Mouse (Mus musculus) bone marrow, adult 2 months (tissue): ENCODE measurements around the gene Gm614. TPM values are rescaled to one million over a fixed set of nuclear protein-coding genes. Genes with fewer than 3 reads are reported as not detected.

Experiments used
- H3K27ac ChIP-seq: fragments of 200-500 bp; 2 replicates; pipeline ENCODE4 v1.5.1; 2012; ENCODE audit warnings: low read depth, mild to moderate bottlenecking, control low read depth, inconsistent platforms, low read length; ENCODE audit not compliant: control insufficient read depth, poor library complexity, insufficient read depth
- H3K4me1 ChIP-seq: fragments of 200-500 bp; 2 replicates; pipeline ENCODE4 v1.6.1; 2011; ENCODE audit warnings: low read length; ENCODE audit not compliant: control insufficient read depth, insufficient read depth
- H3K4me3 ChIP-seq: fragments of 200-500 bp; replicated peaks from 2 replicates; pipeline ENCODE3; 2011; ENCODE audit warnings: mild to moderate bottlenecking, low read depth, low read length, control low read depth; ENCODE audit not compliant: control insufficient read depth
- CTCF ChIP-seq: fragments of 200-500 bp; IDR thresholded peaks from 2 replicates; pipeline ENCODE4 v1.5.1; 2011; ENCODE audit warnings: low read length, control low read depth; ENCODE audit not compliant: control insufficient read depth, insufficient read depth
- POLR2A ChIP-seq: fragments of 200-500 bp; IDR thresholded peaks from 2 replicates; pipeline ENCODE4 v1.6.1; 2011; ENCODE audit warnings: low read depth, mild to moderate bottlenecking, control low read depth, low read length, borderline replicate concordance; ENCODE audit not compliant: control insufficient read depth
- WGBS: fragments of 180-500 bp; shearing (Covaris S2); methylation state at CpG from one replicate; pipeline ENCODE4 v1.1.7; 2018; 5-methylcytosine and 5-hydroxymethylcytosine counted together
- polyA plus RNA-seq: library from polyadenylated mRNA; stranded (reverse); fragments of >200 nt; gene quantifications from 2 replicates; pipeline ENCODE4 v1.2.4, GENCODE M21; 2011; ENCODE audit warnings: low replicate concordance; ENCODE audit not compliant: missing spikeins, insufficient read depth, insufficient read length

Gene Gm614
- not detected in 2 replicates for polyA plus RNA-seq

- H3K27ac ChIP-seq, result no peak within 1 kb of the TSS
- no peak within 1 kb of the TSS for H3K4me3 ChIP-seq
- no peaks in the 10 kb centered on the region; the same call in 1 of the 2 replicates for H3K4me1 ChIP-seq
- TF ChIP-seq POLR2A (no peak), CTCF (no peak)
- WGBS, result 94% methylated on average over 1 of the region's 1 CpGs
Measured at GRCm38 (mm10) chrX:101263892-101264291, at the start of gene Gm614. Gene Gm614, minus strand, starts transcription at chrX:101263992.

DNA sequence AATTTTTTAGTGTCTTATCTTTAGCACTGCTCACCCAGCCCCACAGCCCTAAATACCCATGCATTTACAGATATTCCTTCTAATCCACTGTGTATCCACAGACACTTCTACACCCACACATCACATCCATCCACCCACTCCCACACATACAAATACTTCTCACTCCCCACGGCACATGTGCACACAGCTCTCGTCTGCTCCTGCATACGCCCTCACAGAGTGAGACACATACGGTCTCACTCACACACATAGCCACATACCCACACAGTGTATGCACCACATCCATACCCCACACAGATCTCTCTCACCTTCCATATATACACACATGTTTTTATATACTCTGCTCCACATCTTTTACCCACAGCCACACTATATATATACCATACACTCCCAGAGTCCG lies 45.5 kb upstream of the Gm614 start:
- Histone ChIP-seq H3K27ac (no peak overlapping the region), H3K4me1 (no peaks in the 10 kb centered on the region; the same call in 1 of the 2 replicates), H3K4me3 (no peak overlapping the region)
- TF ChIP-seq CTCF (no peak), POLR2A (no peak)
- 90% methylated on average over 5 of the region's 5 CpGs for WGBS

DNA sequence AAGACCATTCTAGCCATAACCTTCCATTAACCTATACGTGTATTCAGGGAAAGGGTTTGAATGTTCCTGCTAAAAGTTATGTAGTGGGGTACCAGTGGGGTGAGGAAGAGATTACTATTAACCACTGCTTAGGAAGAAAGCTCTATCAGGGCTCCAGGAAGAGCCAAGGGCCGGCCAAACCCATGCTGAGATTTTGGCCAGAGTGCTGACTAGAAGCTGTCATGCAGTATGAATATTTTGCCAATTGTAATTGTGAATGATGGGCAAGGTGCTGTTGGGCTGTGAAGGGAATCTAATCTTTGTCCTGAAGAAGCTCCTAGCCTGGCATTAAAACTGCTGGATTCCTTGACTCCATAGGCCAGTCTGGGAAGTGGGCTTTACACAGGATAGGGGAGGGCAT lies 40.9 kb upstream of the Gm614 start:
- no peaks in the 10 kb centered on the region; the same call in 1 of the 2 replicates for H3K4me1 ChIP-seq
- TF ChIP-seq CTCF (no peak), POLR2A (no peak)
- 70% methylated on average over 2 of the region's 2 CpGs for WGBS
- no peak overlapping the region for H3K27ac ChIP-seq
- no peak overlapping the region for H3K4me3 ChIP-seq

DNA sequence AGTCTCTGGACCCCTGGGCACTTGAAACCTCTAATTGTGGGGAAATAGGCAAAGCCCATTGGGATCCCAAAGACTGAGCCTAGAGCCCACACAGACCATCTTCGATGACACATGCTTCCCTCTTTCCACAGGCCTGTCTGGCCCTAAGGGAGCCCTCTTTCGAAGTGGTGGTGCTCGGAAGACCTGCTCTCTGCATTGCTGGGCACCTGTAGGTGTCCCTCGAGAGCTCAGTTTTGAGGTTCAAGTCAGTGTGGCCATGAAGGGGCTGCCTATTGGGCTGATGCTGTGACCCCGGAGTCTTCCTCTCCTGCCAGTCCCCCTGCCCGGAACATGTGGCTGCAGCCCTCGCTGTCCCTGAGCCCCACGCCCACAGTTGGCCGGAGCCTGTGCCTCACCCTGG lies 37.9 kb upstream of the Gm614 start:
- TF ChIP-seq CTCF (no peak), POLR2A (no peak)
- 81% methylated on average over 9 of the region's 9 CpGs for WGBS
- no peak overlapping the region for H3K27ac ChIP-seq
- no peak overlapping the region for H3K4me3 ChIP-seq
- no peaks in the 10 kb centered on the region; the same call in 1 of the 2 replicates for H3K4me1 ChIP-seq

GRCm38 (mm10) chrX:101300427-101301030 lies 36.7 kb upstream of the Gm614 start:
- WGBS, result 67% methylated on average over 13 of the region's 13 CpGs
- Histone ChIP-seq H3K4me1 (no peaks in the 10 kb centered on the region; the same call in 1 of the 2 replicates), H3K27ac (no peak overlapping the region), H3K4me3 (no peak overlapping the region)
- TF ChIP-seq POLR2A (no peak), CTCF (no peak)

DNA sequence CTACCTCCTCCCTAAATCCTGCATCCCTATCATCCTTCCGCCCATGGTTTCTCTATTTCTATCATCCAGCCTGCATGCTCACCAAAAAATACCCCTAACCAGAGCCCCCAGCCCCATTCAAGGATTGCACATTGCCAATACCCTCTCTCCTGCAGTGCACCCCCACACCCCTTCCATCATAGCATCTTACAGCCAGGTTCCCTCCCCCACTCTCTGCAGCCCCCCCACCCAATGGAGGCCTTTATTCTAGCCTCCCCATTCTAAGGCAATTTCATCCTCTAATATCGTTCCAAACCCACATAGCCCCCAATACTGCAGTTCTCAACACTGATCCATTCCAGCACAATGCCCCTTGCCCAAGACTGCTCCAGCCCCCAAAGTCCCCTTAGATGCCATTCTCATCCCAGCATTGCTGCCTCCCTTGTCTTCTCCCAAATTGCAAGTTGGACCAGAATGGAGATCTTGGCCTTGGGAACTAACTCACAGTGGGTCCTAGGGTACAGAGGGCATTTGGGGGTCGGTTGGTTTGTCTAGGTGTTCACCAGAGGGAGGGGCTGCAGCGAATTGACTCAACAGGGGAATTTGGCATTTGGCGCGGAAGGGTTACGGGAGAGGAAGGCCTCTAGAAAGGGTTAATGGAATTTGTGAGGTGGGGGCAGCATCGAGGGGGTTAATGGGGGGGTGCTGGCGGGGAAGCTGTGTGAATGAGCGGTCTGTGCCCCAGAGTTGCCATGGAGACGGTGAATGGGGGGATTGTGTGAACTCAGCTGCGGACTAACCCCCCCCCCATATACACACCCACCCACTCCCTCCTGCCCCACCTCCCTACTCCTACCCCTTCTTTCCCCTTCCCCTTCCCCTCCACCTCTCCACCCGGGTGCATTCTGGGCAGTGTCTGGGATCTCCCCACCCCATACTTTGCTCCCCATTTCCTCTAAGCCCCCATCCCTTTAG lies 36.0 kb upstream of the Gm614 start:
- 45% methylated on average over 13 of the region's 13 CpGs for WGBS
- Histone ChIP-seq H3K4me3 (no peak overlapping the region), H3K27ac (no peak overlapping the region), H3K4me1 (no peaks in the 10 kb centered on the region; the same call in 1 of the 2 replicates)
- TF ChIP-seq POLR2A, result no peak
- TF ChIP-seq CTCF, result no peak

DNA sequence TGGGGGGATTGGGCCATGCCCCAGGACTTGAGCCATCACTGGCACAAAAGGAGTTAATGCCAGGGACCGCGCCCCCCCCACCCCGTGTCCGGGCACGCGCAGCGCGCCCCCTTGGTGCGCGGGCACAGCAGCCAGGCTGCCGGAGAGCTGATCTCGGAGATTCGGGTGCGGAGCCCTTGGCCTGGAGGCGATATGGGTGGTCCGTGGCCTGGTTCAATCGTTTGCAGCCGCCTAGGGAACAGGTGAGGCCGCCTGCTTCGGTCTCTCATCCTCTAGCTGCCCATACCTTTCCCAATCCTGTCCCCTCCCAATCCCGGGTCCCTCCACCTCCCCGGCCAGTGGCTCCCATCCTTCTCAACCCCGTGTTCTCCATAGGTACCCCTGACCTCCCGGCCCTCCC lies 35.3 kb upstream of the Gm614 start, which contains the start of gene Nlgn3:
Nlgn3 (plus strand) TSS at position 114 of the 400 bp plus-strand sequence.
- no peak within 1 kb of the TSS for H3K4me3 ChIP-seq
- H3K27ac ChIP-seq, result no peak within 1 kb of the TSS
- H3K4me1 ChIP-seq, result no peaks in the 10 kb centered on the region; the same call in 1 of the 2 replicates
- 6% methylated on average over 22 of the region's 24 CpGs for WGBS
- TF ChIP-seq POLR2A, result no peak
- TF ChIP-seq CTCF, result no peak

GRCm38 (mm10) chrX:101290111-101290510 lies 26.3 kb upstream of the Gm614 start:
- Histone ChIP-seq H3K4me3 (peak overlapping the region; percentile 32), H3K27ac (peak overlapping the region; percentile 32), H3K4me1 (no peaks in the 10 kb centered on the region; the same call in 1 of the 2 replicates)
- 65% methylated on average over 10 of the region's 10 CpGs for WGBS
- TF ChIP-seq CTCF (no peak), POLR2A (no peak)
